Mouse (Mus musculus) CD4-positive, CD25-positive, alpha-beta regulatory T cell, adult 4 months (primary cell): Measurements from ENCODE around the gene Nxpe4. TPM values are rescaled to one million over a fixed set of nuclear protein-coding genes. Genes with fewer than 3 reads are reported as not detected.
"Not testable (repeated sequence)": the region's sequence is repeated elsewhere in the genome, so short reads cannot be mapped to it uniquely, and the experiment has no call there.

ENCODE experiments used
- ATAC-seq: one replicate; pipeline ENCODE4 v1.8.0; 2017
- polyA plus RNA-seq, 2 experiments: library from polyadenylated mRNA; unstranded; fragments of 100-300 nt; shearing (Covaris generic); gene quantifications; one replicate each; pipeline ENCODE4 v1.2.1; 2017

Gene Nxpe4
- under 1 TPM; 0.17 to 0.27 TPM for polyA plus RNA-seq

DNA sequence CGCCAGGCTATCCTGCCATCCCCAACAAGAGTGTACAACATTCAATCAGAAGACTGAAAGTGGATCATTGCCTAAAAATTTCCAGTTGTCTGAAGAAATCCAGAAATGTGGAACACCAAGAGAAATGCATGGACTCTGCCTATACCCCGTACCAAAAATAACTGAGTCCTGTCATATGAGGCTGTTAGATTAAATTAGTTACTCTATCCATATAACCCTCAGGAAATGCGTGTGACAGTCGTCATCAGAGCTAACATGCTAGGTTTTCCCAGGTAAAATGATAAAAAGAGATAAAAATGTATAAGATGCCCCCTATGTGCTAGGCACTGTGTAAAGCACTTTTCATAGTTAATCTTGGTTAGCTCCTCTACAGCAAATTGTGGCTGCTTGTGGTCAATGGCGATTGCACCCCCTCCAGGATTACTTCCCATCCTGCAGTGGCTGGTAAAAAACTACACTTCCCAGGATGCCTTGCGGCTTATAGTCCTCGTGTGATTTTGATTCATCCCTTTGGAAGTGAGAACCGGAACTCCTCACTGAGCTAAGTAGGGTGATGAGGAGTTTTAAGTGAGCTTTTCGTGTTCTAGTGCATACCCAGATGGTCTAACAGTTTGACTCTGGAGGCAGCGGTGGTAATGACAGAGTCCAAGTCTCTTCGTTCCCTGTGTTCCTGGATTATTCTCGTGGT lies at the start of gene Nxpe4:
Nxpe4 (plus strand) TSS at position 519 of the 688 bp plus-strand sequence.
- ATAC-seq = no peak

DNA sequence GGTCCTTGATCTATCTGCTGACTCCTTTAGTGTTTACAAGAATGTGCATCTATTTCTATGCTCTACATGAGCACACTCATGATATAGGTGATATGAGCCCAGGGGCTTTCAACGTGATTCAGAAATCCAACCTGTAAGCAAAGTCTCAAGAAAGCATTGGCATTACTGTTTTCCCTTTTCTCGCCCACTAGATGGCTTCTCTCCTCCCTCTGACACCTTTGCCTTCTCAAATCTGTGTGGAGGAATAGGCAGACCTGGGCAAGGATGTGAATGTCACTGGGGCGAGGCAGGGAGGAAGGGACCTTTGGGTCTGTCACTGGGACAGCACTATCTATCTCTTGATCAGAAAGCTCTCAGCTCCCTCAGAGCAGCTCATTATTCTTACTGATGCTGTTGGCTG lies 35.0 kb upstream of the Nxpe4 start:
- ATAC-seq = no peak

DNA sequence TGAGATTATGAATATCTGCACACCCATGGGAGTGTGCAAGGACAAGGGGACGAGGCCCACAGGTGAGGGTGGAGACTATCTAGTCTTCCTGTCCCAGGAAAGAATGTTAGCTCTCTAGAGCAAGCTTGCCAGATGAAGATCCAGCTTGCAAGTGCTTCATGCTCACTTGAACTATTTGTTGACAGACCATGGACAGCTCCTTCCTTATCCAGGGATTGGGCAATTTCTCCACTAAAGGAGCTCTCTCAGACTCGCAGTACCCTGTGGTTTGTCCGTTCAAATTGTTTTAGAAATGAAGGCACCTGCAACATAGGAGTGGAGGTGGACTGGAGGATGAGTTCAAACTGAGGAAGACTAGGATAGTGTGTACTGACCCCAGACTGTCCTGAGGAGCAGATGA lies 24.3 kb upstream of the Nxpe4 start:
- no peak for ATAC-seq

GRCm38 (mm10) chr9:48140485-48141411 lies 21.1 kb upstream of the Nxpe4 start:
- no peak for ATAC-seq

DNA sequence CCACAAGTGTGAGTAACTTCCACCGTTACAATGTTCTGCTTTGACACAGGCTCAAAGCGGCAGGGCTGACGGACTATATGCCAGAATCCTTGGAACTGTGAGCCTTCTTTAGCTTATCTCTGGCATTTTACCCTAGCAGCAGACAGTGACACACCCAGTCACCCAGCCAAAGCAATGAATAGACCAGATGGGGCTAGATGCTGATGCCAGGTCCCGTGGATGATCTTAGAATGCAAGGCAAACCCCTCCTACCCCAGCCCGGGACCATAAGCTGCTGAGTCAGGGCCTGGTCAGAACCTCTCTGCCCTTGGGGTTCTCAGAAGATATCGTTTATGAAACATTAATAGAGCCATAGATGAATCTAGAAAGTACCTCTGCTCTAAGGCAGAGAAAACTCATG lies 19.2 kb upstream of the Nxpe4 start:
- ATAC-seq = no peak

DNA sequence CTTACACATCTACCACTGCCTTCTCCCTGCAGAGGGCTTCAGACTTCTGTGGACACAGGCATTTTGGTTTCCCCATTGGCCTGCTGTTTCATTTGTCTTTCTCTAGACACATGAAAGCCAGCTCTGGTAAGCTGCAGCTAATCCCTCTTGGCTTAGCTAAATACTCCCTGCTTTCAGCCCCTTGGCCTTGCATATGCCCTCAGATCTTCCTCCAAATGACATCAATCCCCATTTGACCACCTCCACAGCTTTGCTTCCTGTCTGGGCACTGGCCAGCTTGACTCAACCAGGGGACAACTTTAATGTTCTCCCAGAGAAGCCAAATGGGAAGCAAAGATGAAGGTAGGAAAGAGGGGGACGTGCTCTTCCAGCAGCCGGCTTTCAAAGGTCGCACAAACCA lies 15.1 kb upstream of the Nxpe4 start:
- no peak for ATAC-seq

GRCm38 (mm10) chr9:48166531-48166930 lies 4.7 kb downstream of the Nxpe4 start:
- not testable (repeated sequence) for ATAC-seq

GRCm38 (mm10) chr9:48176764-48177163 lies 14.9 kb downstream of the Nxpe4 start:
- no peak for ATAC-seq

DNA sequence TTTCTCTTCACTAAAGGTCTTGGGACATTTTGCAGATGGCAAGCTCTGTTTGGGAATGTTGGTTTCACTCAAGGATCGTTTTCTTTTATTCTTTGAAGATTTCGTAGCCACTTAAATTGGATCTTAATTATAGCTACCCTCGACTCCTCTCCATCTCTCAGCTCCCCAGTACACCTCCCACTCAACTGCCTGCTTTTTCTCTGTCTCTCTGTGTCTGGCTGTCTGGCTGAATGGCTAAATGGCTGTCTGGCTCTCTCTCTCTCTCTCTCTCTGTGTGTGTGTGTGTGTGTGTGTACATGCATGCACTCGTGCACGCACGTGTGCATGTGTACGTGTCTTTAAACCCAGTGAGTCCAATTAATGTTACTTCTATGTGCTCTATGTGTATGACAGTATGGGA lies 19.5 kb downstream of the Nxpe4 start:
- no peak for ATAC-seq

DNA sequence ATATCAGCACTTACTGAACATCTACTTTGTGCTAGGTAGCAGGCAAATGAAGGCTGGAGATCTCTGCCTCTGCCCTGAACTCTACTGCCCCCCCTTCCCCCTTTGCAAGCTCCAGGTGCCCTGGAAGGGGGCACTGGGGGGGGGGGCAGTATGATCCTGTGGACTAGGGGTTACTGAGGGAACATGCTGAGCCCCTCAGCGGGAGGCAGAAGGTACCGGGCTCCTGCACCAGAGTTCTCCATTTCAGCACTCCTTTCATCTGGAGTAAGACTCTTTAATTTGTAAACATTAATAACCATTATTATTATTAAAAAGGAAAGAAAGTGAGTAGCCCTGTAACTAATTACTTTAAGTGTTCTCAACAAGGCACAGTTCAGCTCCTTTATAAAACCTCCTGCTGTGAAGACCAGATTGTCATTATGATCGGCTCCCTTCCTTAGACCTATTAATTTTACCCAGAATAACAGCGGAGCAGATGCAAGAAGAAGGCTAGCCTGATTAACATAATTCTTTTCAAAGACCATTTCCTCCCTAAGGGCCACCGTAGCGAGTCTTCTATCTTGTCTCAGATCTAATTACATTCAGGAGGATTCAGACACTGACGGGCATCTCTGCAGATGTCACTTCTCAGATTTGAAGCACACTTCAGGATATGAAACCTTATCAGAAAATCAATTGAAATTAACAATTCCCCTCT lies 21.0 kb downstream of the Nxpe4 start:
- ATAC-seq = no peak

- ATAC-seq = no peak
Observed at GRCm38 (mm10) chr9:48184319-48184718, 22.5 kb downstream of the Nxpe4 start.

DNA sequence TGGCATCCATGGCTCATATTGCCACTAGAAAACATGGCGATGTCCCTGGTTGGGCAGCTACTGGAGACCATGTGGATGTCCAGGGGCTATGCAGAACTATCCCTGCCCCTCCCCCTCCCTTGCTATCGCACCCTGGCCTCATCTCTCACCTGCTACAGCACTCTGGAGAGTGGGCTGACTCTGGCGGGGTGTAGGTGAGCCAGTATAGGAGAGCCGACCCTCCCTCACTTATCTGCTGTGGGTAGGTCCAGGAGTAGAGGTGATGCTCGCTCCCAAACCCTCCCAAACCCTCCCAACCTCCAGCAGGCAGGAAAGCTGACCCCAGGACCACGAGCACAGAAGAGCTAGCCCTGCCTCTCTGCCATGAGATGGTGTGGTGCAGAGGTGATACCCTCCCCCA lies 27.0 kb downstream of the Nxpe4 start:
- no peak for ATAC-seq

DNA sequence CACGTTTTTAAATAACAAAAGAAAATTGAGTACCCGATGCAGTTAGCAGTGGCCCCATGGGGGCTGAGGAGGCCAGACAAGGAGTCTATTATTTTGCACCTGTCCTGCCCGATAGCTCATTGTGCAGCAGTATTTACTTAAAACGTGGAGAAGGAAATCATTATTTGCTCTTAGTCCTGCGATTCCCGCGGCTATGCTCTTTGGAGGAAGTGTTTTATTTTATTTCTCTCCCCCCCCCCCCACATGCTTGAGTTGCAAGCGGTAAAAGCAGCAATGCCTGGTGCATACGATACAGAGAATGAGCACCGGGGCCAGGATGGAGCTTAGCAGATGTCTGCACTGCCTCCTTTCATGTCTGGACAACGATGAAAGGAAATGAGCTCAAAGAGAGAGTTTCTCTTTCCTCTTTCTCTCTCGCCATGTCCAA lies 35.6 kb downstream of the Nxpe4 start:
- ATAC-seq = no peak

- ATAC-seq = no peak
Observed at GRCm38 (mm10) chr9:48210970-48211369, 49.1 kb downstream of the Nxpe4 start.

DNA sequence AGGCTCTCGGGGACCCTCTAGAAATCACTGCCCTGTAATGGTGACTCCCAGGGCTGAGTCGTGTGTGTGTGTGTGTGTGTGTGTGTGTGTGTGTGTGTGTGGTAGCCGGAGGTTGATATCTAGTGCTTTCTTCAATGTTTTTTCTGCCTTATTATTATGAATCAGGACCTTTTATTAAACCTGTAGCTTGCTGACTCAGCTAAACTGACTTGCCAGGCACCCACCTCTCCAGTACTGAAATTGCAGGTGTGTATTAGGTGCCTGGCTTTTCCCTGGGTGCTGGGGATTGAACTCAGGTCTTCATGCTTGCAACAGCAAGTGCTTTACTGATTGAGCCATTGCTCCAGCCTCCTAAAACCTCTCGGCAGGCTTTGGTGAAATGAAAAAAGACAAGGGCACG lies 50.1 kb downstream of the Nxpe4 start:
- no peak for ATAC-seq

DNA sequence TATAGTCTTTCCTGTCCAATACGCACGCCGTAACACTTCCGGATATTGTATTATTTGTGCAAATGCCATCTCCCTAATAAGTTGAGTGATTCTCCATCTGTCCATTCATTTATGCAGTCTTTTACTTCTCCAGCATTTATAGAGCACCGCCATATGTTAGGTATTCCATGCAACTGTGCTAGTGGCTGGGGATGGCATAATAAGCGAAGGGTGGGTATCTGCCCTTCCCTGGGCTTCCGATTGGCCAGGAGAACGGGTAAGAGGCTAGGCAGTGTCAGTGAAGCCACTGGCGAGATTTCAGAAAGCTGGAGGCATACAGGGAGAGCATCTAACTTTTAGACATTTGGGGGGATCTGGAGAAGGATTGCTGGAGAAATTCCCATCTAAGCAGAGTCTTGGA lies 52.9 kb downstream of the Nxpe4 start:
- ATAC-seq = no peak

GRCm38 (mm10) chr9:48216091-48217001 lies 54.5 kb downstream of the Nxpe4 start:
- no peak for ATAC-seq

- ATAC-seq = no peak
Observed at GRCm38 (mm10) chr9:48230706-48231105, 68.9 kb downstream of the Nxpe4 start.

DNA sequence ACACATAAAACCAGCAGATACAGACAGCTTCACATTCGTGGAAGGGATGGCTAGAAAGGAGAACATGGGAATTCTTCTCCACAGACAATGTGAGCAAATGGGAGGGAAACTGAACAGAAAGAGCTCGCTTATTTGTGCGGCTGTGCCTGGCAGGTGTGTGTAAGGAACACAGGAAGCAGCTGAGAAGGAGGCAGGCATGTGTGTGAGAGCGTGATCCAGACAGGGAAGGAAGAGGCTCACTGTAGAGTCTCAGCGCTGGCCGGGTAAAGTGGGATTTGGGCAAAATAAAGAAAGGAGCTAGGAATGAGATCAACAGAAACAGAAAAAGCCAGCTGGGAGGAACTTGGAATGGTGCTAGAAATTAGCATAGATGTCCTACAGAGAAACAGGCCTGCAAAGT lies 74.6 kb downstream of the Nxpe4 start:
- ATAC-seq = no peak

GRCm38 (mm10) chr9:48238153-48238755 lies 76.4 kb downstream of the Nxpe4 start:
- ATAC-seq = no peak

DNA sequence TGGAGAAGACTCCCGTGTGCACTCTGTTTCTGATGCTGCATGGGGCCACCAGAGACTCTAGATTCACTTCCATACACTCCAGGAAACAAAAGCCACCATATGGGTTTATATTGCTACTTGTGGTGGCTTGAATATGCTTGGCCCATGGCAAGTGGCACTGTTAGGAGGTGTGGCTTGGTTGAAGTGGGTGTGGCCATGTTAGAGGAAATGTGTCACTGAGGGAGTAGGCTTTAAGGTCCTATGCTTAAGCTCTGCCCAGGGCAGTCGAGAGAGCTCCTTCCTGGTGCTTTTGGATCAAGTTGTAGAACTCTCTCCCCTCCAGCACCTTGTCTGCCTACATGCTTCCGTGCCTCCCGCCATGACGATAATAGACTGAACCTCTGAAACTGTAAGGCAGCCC lies 77.6 kb downstream of the Nxpe4 start:
- no peak for ATAC-seq

- ATAC-seq = no peak
Observed at GRCm38 (mm10) chr9:48240431-48240830, 78.6 kb downstream of the Nxpe4 start.
